Mouse (Mus musculus) gonadal fat pad, adult 2 months (tissue): Measurements from ENCODE around the gene Sycp2l. TPM values are rescaled to one million over a fixed set of nuclear protein-coding genes. Genes with fewer than 3 reads are reported as not detected.

Experiments
- polyA plus RNA-seq: library from polyadenylated mRNA; depleted of rRNA; stranded (reverse); fragments of >200 nt; gene quantifications from 2 replicates; pipeline ENCODE4 v1.2.3, GENCODE M21; 2012; rRNA removed

Sycp2l gene
- polyA plus RNA-seq, 1 experiment, result not detected

Other genes starting within 250 kb of the Sycp2l start
- gene Pak1ip1, start 113.3 kb upstream of the Sycp2l start, polyA plus RNA-seq, result 37.1 and 46.5 TPM in 2 replicates
- gene Tmem14c, start 98.0 kb upstream of the Sycp2l start, polyA plus RNA-seq, result 119 and 141 TPM in 2 replicates
- gene Mak, start 34.6 kb upstream of the Sycp2l start, polyA plus RNA-seq, result 0.58 and 0.61 TPM in 2 replicates
- gene Gcm2, start 3.3 kb upstream of the Sycp2l start, polyA plus RNA-seq, result not detected in 2 replicates
- 17.1 and 22.1 TPM in 2 replicates for gene Elovl2, start 106.1 kb downstream of the Sycp2l start, polyA plus RNA-seq
- gene Smim13, start 135.5 kb downstream of the Sycp2l start, polyA plus RNA-seq, result 4.1 and 4.9 TPM in 2 replicates
- not detected in 2 replicates for gene Gm17364, start 159.7 kb downstream of the Sycp2l start, polyA plus RNA-seq